Mouse (Mus musculus): ENCODE results near the gene As3mt.
"Not testable (repeated sequence)": the region's sequence is repeated elsewhere in the genome, so short reads cannot be mapped to it uniquely, and the experiment has no call there.

Gene As3mt

GRCm38 (mm10) chr19:46756221-46756620, 49.0 kb downstream of the As3mt start:
- no peak for DNase-seq

GRCm38 (mm10) chr19:46759096-46759495, 51.8 kb downstream of the As3mt start:
- no peak for DNase-seq

DNA sequence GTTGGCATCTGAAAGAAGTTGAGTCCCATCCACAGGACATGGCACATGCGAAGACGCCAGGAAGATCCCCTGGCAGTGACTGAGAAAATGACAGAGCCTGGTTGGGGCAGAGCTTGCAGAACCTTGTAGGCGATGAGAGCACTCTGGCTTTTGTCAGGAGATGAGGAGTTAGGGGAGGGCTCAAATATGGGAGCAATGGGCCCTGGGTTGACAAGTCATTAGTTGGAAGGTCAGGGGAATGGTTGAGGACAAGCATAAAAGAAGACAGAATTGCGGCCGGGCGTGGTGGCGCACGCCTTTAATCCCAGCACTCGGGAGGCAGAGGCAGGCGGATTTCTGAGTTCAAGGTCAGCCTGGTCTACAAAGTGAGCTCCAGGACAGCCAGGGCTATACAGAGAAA, 52.7 kb downstream of the As3mt start:
- not testable (repeated sequence) for DNase-seq

DNA sequence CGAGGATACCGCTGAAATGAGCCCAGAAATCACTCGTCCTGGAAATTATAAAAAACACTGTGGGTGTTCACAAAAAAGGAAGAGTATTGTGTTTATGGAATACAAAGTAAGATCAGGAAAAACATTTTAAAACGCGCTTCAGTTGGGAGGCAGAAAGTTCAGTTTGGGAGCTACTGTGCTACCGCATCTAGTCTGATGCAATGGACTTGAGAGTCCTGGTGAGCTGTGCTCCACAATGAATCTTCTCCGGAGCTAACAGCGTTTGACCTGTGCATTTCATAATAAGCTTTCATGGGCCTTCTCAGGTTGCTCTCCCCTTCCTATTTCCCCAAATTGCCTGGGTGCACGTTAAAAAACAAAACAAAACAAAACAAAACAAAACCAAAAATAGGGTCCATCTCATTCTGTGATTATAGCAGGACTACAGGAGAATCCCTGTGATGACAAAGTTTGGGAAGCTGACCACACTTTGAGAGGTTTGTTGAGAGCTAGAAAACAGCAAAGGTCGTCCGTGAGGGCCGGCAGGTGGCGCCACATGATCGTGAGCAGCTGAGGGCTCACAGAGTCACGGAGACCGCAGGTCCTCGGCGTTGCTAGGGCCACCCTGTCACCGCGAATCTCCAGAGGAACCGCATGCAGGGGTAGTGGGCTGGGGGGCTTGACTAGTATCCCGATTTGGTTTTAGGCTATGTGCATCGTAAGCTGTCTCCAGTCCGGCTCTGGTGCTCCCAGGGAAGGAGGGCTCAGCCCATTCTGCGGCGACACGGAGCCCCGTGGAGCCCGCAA, 53.3 kb downstream of the As3mt start:
- peak; percentile 76 to 90 for DNase-seq

DNA sequence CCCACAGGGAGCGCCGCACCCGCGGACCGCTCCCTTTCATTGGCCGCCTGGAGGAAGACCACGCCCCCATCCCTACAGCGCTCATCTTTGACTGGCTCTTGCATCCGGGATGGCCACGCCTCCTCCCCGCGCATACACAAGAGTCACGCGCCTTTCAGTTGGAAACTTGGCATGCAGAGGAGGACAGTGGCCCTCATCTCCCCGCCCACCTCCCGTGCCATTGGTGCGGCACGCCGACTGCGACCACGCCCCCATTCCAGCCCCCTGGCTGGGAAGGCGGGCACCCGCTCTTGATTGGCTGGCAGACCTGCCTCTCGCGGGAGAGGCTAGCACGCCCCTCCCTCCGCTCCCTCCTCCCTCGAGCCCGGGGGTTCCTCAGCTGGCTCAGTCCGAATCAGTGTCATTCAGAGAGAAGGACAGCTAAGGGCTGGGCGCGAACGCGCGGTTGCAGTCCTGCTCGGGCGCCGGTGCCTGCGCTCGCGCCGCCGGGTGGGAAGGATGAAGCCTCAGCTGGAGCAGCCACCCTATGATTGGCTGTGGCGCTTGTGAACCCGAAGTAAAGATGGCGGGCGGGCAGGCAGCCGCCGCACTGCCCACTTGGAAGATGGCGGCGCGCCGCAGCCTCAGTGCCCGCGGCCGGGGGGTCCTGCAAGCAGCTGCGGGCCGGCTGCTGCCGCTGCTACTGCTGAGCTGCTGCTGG, 54.1 kb downstream of the As3mt start, which contains the start of gene Cnnm2:
Gene Cnnm2, plus strand, starts transcription at position 350 of the 700 bp plus-strand sequence.
- peak; percentile 99 to 100 for DNase-seq

DNA sequence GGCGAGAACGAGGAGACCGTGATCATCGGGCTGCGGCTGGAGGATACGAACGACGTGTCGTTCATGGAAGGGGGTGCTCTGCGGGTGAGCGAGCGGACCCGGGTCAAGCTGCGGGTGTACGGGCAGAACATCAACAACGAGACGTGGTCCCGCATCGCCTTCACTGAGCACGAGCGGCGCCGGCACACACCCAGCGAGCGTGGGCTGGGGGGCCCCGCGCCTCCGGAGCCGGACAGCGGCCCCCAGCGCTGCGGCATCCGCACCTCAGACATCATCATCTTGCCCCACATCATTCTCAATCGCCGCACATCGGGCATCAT, 54.7 kb downstream of the As3mt start:
- DNase-seq: no peak

GRCm38 (mm10) chr19:46762291-46762991, 55.2 kb downstream of the As3mt start:
- DNase-seq: peak; percentile 7 to 38

GRCm38 (mm10) chr19:46762992-46763342, 55.7 kb downstream of the As3mt start:
- no peak for DNase-seq

- no peak for DNase-seq
These were observed 56.1 kb downstream of the As3mt start for GRCm38 (mm10) chr19:46763356-46763755.

DNA sequence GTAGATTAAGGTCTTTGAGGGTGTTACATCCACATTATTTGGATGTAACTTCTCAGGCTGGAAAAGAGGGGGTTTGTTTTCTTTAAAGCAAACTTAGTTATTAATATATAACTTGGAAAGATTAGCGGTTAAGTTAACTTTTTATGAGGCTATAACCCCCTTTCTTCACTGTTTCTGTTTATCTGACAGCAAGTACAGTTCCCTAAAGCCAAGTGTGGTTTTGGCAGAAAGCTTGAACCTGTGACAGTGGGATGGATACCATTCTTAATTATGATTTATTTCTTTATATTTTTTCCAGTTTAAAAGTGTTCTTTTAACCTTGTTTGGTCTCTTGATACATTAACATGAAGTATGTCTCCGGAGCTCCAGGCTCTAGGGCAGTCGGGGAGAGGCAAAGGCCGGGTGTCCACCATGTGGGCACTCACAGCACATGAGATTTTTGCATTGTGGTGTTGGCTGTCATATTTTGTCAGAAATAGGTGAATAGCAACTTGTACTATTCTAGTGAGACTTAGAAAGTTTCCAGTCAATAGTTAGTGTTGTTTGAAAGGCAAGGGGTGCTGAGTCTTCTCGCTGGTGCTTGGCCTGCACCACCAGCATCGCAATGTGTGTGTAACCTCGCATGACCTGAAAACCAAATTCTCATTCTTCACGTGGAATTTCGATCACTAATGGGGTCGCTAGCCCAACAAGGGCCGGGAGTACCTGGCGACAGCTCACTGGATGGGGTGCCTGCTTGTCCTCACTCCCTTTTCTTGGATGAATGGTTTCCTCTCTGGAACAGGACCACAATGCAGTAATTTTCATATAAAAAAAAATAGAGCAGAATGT, 56.9 kb downstream of the As3mt start:
- DNase-seq: no peak

DNA sequence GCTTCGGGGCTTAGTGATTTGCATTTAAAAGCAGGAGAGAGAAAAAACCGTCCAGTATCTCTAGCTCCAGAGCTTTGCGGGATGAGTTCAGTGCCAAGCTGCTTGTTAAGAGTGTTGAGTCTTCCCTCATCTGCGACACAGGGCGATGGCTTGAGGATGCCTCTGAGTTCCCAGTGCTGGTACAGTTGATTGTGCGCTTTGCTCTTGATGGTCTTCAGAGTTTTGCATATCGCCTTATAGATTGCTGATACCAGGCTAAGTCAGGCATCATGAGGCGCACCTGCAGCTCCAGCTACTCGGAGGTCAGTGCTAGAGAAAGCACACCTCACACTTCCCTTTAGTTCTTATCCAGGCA, 57.5 kb downstream of the As3mt start:
- DNase-seq: no peak

DNA sequence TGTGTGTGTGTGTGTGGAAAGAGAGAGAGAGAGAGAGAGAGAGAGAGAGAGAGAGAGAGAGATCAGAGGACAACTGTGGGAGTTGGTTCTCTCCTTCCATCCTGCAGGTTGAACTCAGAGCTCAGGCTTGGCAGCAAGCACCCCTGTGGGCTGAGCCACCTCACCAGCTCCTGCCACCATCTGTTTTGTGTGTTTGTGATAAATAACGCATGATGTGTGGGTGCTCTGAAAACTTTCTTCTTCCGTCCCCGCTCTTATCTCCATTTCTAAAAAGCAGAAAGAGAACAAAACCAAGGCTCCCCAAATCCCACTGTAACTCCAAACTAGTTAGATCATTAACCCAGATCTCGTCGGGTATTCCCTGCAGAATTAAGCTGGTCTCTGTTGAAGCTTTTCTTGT, 58.9 kb downstream of the As3mt start:
- no peak for DNase-seq

DNA sequence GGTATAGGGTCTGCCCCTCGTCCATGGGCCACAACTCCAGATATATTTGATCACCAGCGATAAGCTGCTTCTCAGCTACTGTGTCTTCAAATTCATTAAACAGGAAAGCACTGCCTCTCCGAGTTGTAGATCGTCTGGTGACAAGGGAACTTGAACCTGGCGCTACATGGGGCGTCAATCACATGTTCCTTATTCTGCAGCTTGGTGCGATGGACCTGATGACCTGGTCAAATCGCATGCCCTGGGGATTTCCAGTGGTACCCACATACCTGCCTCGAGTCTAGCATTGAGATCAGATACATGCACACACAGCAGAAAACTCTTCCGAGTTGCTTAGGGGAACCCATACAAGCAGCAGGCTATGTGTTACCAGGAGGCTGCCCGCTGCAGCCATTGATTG, 62.5 kb downstream of the As3mt start:
- no peak for DNase-seq

GRCm38 (mm10) chr19:46771801-46772200, 64.5 kb downstream of the As3mt start:
- no peak for DNase-seq

DNA sequence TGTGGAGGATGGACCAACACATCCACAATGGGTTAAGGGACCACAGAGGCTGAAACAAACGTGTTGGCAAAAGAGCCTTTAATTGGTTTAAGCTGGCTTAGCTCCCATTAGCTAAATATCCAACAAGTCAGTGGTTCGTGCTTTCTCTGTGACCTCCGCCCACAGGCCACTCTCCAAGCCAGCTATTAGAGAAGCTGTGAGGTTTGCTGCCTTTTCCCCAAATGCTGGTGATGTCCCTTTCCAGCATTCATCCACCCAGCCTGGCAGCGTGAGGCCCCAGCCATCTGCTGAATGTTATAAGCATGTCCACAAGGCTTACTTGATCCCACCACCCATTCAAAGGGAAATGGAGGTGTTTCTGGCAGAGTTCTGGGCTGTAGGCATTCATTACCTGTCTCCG, 69.1 kb downstream of the As3mt start:
- DNase-seq: no peak

- no peak for DNase-seq
These were observed 69.6 kb downstream of the As3mt start for GRCm38 (mm10) chr19:46776850-46777249.

GRCm38 (mm10) chr19:46777928-46778680, 70.8 kb downstream of the As3mt start:
- DNase-seq: no peak

DNA sequence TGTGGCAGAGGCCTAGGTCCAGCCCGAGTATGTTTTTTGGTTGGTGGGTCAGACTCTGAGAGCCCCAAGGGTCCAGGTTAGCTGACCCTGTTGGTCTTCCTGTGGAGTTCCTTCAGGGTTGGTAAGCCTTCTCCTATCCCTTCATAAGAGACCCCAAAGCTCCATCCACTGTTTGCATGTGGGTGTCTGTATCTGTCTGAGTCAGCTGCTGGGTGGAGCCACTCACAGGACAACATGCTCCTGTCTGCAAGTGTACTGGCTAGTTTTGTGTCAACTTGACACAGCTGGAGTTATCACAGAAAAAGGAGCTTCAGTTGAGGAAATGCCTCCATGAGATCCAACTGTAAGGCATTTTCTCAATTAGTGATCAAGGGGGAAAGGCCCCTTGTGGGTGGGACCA, 71.9 kb downstream of the As3mt start:
- not testable (repeated sequence) for DNase-seq

GRCm38 (mm10) chr19:46784038-46784437, 76.8 kb downstream of the As3mt start:
- no peak for DNase-seq

GRCm38 (mm10) chr19:46784502-46784901, 77.2 kb downstream of the As3mt start:
- DNase-seq: no peak

GRCm38 (mm10) chr19:46785633-46786032, 78.4 kb downstream of the As3mt start:
- DNase-seq: no peak

- no peak for DNase-seq
These were observed 82.5 kb downstream of the As3mt start for GRCm38 (mm10) chr19:46789782-46790181.

Data from spleen, adult 18-20 months (tissue).